Mouse (Mus musculus): Measurements from ENCODE around the gene Gm21874.
"Not testable (repeated sequence)": the region's sequence is repeated elsewhere in the genome, so short reads cannot be mapped to it uniquely, and the experiment has no call there.

The Gm21874 gene

DNA sequence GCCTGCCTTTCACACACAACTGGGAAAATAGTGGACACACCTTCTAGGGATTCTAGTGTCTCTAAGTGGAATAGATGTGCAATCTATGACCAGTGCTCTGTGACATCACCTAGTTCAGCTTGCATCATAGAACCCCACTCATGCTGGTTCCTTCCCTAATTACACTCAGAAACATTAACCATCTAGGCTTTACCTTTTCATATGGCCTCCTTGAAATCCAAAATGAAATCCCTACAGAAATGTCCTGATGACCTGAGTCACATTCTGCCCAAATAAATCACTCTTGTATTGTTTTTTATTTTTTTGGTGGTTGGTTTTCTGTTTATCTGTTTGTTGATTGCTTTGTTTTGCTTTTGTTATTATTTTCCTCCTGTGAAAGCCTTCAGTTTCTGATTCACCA lies at the start of gene Gm21874:
Gm21874 (minus strand) TSS at position 101 of the 400 bp plus-strand sequence.
- DNase-seq = not testable (repeated sequence)

Measured in cerebellum, adult 11 months (tissue).